Mouse (Mus musculus): ENCODE data around the gene Adam17.

Gene Adam17

DNA sequence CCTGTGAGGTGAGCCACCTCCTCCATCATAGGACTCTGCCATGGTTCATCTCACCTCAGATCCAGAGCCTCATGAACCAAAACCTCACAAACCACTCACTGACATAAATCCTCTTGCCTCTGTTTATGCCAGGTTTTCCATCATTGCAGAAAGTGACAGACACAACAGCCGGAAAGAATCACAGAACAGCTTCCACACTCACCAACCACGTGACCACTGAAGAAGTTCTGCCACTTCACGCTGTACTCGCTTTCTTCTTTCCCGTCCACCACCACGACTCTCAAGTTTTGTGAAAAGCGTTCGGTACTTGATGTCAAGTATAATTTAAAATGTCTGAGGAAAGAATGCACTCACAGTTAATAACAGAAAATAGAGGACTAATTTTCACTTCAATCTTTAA is 19.8 kb downstream of the Adam17 start:
- DNase-seq, result no peak

DNA sequence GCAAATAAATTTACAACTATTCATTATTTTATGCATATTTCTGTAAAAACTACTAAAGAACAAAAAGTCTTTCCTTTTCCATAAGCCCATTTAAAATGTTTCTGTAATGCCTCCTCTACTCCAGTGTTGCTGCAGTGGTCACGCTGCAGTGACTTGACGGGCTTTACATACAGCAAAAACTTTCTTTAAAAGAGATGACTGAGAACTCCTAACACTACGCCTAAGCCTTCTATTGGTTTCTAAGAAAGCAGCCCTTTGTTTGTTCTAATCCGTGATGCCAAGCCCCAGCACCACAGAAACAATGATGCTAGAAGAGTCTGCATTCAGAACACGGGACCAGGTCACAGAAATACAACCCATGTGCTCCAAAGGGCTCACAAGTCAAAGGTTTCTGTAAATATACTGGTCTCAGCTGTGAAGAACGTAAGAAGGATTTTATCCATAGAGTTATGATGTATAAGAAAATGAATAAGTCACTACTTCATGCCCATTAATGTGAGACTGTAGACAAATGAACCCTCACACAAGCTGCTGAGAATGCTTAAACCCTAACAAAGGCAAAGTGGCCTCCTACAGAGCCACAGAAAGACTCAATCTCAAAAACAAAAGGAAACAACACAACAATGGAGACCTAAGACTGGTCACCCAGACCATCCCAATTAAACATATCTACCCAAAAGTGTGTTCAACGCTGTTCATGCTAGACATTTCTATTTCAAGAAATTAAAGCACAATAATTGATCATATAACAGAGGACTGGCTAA is 23.1 kb downstream of the Adam17 start:
- no peak for DNase-seq

DNA sequence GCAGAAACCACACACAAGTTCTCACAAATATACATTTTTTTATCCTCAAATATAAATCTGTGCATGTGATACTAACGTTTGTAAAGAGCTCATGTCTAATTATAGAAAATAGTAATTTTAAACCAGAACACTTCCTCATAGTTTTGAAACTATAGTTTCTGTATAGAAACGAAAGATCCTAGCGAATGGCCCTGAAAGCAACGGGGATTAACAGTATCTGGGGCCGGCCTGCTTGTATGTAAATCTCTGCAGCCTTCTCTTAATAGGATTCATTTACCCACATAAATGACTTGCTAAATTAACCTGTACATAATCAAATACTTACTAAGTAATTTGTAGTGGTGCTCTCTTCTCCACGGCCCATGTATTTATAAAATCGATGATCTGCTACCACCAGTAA is 26.5 kb downstream of the Adam17 start:
- no peak for DNase-seq

DNA sequence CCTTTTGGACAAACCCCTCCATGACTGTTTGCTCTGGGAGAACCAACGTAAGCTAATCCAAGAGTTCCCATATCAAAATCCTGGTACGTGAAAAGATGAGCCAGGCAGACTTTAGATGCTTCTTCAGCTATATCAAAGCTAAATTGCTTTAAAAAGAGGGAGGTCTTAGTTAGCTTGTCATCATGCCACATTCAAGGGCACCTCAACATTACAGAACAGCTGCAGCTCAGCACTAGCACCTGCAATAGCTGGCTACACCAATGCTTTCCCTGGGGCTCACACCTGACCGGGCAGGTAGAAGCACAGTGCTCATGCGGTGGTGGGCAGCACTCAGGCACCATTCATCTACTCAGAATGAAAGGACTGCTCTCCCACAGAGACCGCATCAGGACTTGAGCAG is 32.8 kb downstream of the Adam17 start:
- DNase-seq, result no peak

DNA sequence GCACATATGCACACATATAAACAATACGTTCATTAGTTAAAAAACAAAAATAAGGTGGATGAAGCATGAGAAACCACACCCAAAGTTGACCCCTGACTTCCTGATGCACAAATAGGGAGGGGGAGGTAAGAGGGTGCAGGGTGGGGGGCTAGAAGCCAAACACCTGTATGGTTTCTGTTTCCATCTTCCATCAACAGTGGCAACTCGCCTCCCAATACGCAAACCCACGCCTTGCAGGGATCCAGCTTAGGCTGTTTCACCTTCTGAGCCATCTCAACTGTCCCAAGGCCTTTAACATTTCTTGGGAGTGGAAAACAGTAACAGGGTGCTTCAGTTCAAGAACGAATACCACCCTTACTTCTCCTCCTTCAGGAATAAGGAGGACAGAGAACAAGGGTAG is 36.3 kb downstream of the Adam17 start:
- DNase-seq, result no peak

DNA sequence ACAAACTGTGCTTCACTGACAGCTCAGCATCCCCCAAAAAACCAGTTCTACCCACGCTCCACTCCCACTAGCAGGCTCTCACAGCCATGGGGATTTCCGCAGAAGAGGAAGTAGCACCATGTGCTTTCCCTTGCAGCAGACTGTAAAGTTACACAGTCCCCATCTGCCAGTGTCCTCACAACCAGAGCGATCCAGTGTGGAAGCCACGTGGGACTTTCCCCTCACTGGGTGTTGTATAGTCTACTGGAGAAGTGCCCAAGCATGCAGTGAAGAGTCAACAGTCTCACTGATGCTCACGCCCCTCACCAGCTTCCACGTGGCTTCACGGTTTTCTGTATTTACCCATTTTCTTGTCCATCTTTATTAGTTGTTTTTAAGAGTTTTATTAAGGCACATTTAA is 37.6 kb downstream of the Adam17 start:
- DNase-seq, result no peak

DNA sequence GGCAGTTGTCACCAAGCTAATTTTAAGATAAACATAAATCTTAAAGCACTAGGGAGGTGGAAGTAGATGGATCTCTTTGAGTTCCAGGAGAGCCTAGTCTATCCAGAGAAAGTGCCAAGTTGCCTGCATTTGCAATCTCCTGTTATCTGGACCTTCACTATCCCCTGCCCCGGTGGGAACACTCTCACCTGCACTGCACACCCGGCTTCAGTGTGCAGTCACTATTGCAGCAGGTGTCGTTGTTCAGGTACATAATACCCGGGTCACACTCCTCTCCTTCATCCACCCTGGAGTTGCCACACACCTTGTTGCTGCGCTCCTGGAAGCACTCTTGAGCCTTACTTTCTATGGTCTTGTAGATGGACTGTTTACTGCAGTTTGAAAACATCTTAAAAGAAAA is 39.7 kb downstream of the Adam17 start:
- no peak for DNase-seq

DNA sequence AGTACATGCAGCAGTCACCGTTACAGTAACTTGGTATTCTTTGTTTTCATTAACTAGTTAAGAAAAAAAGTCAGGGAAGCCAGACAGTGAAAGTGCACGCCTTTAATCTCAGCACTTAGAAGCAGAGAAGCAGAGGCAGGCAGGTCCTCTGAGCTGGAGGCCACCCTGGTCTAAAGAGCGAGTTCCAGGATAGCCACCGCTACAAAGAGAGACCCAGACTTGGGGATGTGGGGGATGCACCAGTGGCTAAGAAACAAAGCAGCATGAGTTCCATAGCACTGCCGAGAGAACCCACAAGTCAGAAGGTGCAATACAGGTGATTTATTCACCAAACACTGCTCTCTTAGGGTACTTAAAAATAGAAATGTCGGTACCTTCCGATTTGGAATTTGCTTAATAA is 40.4 kb downstream of the Adam17 start:
- no peak for DNase-seq

DNA sequence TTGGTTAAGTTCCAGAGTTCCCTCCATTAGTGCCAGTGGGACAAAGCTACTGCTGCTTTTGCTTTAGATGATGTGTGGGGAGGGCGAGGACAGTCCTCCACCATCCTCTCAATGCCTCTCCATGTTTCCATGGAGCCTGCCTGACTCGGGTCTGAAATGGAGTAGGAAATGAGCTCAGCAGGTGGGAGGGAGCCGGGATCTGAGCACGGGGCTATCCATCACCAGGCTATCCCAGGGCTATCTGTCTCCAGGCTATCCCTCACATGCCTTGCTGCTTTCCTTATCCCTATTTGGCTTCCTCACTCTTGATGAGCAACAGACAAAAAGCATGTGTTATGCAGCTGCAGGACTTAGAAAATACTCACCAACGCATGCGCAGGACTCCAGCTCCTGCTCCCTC is 41.7 kb downstream of the Adam17 start:
- no peak for DNase-seq

DNA sequence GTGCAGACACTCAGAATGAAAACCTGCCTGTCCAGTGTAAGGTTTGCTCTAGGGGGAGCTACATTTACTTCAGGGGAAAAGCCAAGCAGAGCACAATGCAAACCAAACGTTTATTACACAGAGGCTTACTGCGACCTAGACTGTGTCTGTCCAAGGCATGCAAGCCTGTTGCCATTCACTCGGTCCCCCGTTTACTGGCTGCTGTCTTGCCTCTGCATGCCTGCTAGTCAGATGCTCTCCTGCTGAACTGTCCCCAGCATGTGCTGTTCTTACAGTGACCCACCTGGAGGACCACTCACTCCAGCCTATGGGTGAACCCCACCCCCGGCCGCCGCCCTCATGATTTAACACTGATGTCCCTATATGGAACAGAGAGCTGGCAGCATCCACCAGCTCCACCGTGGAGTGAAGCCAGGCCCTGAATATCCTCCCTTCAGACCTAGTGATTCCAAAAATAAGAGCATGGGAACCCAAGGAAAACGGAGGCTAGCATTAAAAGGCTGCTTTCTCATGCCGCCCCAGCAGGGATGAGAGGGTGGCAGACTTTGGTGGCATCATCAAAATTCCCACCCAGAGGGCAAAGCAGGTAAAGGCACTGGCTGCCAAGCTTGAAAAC is 42.4 kb downstream of the Adam17 start:
- no peak for DNase-seq

DNA sequence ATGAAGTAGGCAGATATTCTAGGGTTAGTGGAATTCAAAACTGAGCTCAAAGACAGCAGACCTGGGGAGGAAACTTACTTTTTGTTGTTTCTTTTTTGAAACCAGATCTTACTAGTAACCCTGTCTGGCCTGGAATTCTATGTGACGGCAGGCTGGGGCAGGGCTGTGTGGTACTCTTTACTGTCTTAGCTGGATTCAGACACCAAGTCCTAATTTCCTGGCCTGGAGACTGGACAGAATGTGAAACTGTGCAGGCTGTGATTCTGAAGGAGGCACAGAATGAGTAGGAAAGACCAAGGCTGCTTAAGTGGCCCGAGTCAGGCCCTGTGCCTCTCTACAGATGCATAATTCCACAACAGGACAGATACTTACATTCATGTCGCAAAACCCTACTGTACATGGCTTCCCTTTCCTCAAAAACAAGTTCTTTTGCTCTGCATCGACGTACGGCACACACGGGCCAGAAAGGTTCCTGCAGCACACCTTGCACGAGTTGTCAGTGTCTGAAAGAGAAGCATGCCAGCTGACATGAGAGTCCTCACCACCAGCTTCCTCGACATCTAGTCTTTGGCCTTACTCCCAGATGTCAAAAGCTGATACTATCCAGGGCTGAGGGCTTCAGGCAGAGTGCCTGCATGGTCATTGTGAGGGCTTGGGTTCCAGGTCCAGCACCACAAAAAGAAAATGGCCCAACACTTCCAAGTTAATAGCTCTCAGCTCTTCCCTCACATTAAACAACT is 43.6 kb downstream of the Adam17 start:
- no peak for DNase-seq

DNA sequence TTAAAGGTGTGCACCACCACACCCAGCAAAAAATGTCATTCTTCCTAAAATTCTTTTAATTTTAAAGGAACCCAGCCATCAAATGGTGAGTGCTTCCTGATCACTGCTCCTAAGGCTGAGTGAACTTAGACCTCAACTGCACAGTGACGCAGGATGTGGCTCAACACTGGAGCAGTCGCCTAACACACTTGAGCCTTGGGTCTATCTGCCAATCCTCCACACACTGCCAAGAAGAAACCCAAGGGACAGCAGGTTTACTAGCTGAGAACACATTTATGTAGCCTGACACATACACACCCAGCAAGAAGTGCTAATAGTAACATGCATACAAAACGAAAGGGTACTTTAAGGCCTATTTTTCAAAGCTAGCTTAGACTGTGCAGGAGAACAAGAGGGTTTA is 47.1 kb downstream of the Adam17 start:
- no peak for DNase-seq

DNA sequence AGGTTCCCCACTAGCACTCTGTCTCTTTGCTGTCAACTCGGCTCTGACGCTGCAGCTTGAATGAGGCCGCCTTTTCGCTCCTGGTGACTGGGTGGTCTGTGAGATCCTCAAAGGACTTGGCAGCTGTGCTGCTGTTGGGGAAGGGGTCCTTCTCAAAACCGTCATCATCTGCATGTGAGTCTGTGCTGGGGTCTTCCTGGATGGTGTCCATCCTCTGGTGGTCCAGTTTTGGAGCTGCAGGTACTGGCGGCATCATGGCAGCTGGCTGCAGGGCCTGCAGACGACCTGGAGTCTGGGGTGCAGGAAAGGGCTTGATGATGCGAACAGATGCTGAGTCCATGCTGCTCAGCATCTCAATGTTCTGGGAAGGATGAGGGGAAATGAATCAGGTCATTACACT is 48.2 kb downstream of the Adam17 start:
- DNase-seq, result no peak

DNA sequence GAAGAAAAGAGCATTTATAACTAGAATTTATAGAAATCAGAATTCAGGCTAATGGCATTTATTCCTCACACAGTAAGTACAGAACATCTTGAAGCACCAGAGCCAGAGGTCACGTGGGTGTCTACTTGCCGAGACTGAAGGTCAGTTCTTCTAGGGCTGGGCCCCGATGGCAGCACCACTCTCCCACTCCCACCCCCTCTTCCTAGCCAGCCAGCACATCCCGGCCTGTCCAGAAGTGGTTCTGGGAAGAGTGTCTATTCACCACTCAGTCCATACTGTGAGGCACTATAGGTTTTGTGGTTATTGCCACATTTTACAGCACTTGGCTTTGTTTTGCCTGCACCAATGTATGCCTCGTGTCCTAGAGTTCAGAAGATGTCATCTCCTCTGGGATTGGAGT is 49.3 kb downstream of the Adam17 start:
- no peak for DNase-seq

DNA sequence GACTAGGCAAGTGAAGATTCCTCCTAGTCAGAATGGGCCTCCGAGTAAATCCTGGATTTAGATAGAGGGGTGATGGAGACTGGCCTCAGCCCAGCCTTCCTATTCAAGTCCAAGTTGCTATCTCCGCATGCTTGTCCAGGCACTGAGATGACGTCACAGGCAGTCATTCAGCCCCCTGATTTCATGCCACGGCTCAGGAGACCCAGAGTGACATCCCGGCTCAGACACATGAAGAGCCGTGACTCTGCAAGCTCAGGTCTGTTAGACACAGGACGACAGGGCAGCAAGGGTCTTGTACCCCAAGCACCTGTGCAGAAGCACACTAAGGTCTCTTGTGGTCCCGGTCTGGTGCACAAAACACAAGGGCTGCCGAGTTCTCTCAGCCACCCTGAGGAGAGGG is 50.6 kb downstream of the Adam17 start:
- no peak for DNase-seq

DNA sequence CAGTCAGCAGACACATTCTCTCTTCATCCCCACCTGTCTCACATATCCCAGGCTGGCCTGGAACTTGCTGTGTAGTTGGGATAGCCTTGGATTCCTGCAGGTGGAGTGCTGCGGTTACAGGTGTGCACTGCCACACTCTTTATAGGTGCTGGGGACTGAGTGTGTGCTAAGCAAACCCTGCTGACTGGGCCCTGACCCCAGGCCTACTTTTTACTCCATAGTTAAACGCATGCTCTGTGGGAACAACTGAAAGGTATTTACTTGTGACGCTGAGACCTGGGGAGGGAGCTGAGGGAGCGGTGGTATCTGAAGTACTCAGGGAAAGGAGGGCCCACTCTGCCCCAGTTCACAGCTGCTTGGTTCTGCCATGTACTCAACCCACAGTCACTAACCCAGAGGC is 51.1 kb downstream of the Adam17 start:
- DNase-seq, result no peak

DNA sequence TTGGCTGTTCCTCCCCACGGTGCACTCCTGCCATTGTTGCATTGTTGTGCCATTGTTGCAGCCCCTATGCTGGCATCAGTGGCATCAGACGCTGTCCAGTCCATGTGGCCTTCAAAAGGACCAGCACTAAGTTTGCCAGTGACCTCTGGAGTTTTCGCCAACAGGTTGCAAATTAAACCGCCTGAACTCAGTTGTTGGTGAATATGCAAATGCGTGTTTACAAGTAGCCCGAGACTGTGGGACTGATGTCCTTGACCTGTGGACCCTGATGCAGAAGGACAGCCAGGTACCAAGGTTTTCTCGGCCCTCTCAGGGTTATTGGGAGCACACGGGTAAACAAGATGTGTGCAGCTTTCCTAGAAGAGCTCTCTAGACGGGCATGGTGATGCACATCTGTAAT is 52.3 kb downstream of the Adam17 start:
- no peak for DNase-seq

DNA sequence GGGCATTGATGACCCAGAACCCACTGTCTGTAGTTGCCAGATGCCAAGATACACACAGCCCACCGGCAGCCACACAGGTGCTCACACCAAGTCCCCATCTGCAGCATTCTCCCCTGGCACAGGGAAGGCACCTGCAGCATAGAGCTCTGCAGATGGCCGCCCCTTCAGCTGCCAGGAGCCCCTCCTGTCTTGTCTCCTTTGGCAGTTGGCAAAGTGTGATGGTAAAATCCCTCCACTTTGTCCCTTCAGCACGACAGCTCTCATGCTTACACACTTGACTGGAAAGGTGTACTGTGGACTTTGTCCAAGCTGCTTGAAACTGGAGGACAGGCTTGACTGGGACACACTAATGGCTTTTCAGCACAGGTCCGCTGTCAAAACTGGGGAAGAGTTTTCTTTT is 53.1 kb downstream of the Adam17 start:
- DNase-seq, result peak; percentile 21 to 44

DNA sequence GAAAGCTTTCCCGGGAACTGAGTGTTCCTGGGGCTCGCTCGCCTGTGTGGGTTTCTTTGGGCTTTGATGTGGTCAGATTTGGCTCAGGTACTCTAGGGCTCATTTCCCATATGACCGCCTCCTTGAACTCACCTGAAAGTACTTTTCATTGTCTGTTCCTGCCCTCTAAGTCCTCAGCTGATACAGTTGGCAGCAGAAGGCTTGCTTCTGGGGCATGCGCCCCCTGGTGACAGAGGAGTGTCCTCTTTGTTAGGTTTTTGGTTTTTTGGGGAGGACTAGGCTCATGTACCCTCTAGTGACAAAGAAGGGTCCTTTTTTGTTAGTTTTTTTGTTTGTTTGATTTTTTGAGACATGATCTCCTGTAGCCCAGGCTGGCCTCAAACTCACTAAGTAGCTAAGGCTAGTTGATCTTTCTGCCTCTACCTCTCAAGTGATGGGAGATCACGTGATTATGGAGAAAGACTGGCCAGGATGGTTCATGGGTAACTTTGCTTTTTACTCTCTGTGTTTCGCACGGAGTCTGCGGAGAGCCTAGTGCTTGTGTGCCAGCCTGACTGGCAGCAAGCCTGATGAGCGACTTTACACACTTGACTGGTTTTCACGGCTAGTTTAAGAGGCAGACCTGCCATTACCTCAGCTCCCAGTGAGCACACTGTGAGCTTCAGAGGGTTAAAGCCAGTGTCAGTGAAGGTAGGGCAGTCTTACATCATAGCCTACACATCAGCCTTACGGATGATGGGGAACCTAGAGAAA is 55.1 kb downstream of the Adam17 start:
- DNase-seq, result peak; percentile 67 to 74

DNA sequence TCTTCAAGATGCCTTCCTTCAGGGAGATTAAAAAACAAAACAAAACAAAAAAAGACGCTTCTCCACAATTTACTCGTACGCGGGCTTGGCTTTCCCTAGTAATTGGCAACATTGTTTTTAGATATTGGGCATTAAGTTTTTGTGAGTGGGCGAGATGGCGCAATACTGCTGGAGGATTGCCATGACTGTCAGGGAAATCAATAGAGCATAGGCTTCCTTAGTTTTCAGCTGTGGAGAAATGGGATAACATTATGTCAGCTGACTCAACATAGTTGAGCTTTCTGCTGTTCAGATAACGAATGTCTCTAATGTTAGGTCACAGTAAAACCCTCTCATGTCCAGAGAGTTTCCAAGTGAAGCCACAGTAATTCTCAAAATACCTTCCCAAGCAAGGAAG is 56.6 kb downstream of the Adam17 start:
- DNase-seq, result peak in 1 of 2 experiments; percentile 16

DNA sequence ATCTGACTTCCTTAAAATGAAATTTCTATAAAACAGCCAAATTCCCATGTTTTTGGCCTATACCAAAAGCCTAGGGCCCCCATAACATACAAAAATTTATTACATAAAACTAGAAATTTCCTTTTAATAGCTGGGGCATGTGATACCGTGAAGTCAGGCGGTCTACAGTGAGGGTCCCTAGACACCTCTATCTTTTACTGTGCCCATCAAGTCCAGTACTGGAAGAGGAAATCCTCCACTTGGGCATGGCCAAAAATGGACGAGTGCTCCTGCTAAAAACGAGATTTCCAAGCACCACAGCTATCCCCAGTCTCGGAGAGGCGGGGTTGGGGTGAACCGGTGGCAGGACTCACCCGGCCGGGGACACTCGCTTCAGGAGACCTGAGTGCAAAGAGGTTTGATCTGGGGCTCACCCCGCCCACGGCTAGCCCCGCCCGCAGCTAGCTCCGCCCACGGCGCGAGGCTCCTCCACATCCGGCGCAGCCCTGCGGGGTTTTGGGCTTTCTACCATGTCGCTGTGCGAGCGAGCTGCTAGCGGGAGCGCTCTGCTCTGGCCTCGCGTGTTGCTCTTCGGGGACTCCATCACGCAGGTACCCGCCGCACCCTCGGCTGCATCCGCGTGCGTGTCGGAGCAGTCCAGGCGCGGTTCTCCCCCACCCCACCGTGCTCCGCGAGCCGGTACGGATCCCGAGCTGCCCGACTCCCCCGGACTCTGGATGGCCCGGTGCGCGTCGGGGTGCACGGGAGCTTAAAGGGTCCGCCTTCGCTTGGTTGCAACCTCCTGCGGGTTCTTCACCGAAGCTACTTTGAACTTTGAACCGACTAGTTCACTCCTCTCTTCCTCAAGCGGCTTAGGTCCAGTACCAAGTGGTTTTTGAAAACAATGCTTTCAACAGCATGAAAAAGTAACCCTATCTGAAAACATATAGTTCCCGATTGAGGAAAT is 57.2 kb downstream of the Adam17 start, which contains the start of gene Iah1:
TSS of gene Iah1 (plus strand) at position 467 of the 946 bp plus-strand sequence.
- DNase-seq, result peak; percentile 79 to 85

DNA sequence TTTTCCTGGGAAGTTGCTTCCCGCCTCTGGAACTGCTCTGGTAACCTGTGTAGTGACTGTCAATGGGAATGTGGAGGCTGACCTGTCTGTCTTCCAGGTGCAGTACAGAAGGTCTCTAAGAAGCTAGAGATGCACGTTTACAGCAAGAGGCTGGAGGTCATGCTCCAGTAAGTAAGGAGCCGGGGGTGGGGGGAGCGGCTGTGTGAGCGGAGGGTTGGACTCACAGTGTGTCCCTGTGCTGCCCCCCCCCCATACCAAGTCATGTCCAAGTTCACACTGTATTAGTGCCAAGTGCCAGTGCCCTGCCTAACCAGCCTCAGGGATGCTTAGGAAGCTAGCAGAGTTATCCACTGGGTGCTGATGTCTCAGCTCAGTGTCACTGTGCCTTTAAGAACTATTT is 61.2 kb downstream of the Adam17 start:
- DNase-seq, result no peak
